Mouse (Mus musculus): Measurements from ENCODE around the gene Aamp.
A peak's percentile ranks its signal among the peaks of the same experiment; 100 is the strongest.

Gene Aamp

GRCm38 (mm10) chr1:74237671-74238070 lies 46.9 kb downstream of the Aamp start:
- no peak for DNase-seq (ENCODE audit: low read depth, low spot score)

- DNase-seq (ENCODE audit: low read depth, low spot score): no peak
Measured at GRCm38 (mm10) chr1:74236590-74237317, 47.8 kb downstream of the Aamp start.

- peak; percentile 90 for DNase-seq (ENCODE audit: low read depth, low spot score)
Measured at GRCm38 (mm10) chr1:74235938-74236589, 48.5 kb downstream of the Aamp start, which contains the start of gene Arpc2. TSS of gene Arpc2 (plus strand) at chr1:74236084.

GRCm38 (mm10) chr1:74230992-74231391 lies 53.5 kb downstream of the Aamp start:
- DNase-seq (ENCODE audit: low read depth, low spot score): no peak

GRCm38 (mm10) chr1:74229942-74230341 lies 54.6 kb downstream of the Aamp start:
- no peak for DNase-seq (ENCODE audit: low read depth, low spot score)
